Mouse (Mus musculus) liver, embryonic 14.5 days (tissue): Measurements from ENCODE around the gene Tmem94.
"Not testable (repeated sequence)": the region's sequence is repeated elsewhere in the genome, so short reads cannot be mapped to it uniquely, and the experiment has no call there.

Source experiments
- CTCF ChIP-seq: IDR thresholded peaks from 2 replicates; pipeline ENCODE4 v1.5.1; 2016; ENCODE audit warnings: antibody characterized with exemption, low read depth, control low read depth
- EP300 ChIP-seq: IDR thresholded peaks from 2 replicates; pipeline ENCODE4 v1.6.1; 2016; ENCODE audit warnings: antibody characterized with exemption, low read depth

- not testable (repeated sequence) for TF ChIP-seq EP300, CTCF
These were observed 3.1 kb upstream of the Tmem94 start for GRCm38 (mm10) chr11:115762176-115762575.
